Mouse (Mus musculus): ENCODE measurements around the gene Cacna2d2.

GRCm38 (mm10) chr9:107386722-107387121 lies 12.7 kb upstream of the Cacna2d2 start:
- TF ChIP-seq CTCF (IDR thresholded peaks at IDR 0.05; ENCODE audit: low read depth, low read length) (peak; percentile 63; the same call in 1 of the 2 replicates), POLR2A (IDR thresholded peaks at IDR 0.05; ENCODE audit: extremely low read depth, insufficient read depth, low read length) (no peak)
